Mouse (Mus musculus): ENCODE data around the gene Tbc1d10a.
A peak's percentile ranks its signal among the peaks of the same experiment; 100 is the strongest.

The Tbc1d10a gene

GRCm38 (mm10) chr11:4186486-4187317 lies at the start of gene Tbc1d10a:
Gene Tbc1d10a, plus strand, starts transcription at chr11:4186789.
- peak; percentile 99 for DNase-seq

GRCm38 (mm10) chr11:4138964-4139363 lies 47.6 kb upstream of the Tbc1d10a start:
- no peak for DNase-seq

GRCm38 (mm10) chr11:4141505-4141904 lies 45.1 kb upstream of the Tbc1d10a start:
- no peak for DNase-seq

GRCm38 (mm10) chr11:4142352-4142751 lies 44.2 kb upstream of the Tbc1d10a start:
- DNase-seq, result no peak

GRCm38 (mm10) chr11:4143281-4144062 lies 43.1 kb upstream of the Tbc1d10a start:
- no peak for DNase-seq

- no peak for DNase-seq
Observed at GRCm38 (mm10) chr11:4146381-4146780, 40.2 kb upstream of the Tbc1d10a start.

- DNase-seq, result no peak
Observed at GRCm38 (mm10) chr11:4147098-4147497, 39.5 kb upstream of the Tbc1d10a start.

GRCm38 (mm10) chr11:4148120-4148519 lies 38.5 kb upstream of the Tbc1d10a start:
- no peak for DNase-seq

GRCm38 (mm10) chr11:4148536-4149156 lies 37.9 kb upstream of the Tbc1d10a start:
- no peak for DNase-seq

GRCm38 (mm10) chr11:4149886-4150285 lies 36.7 kb upstream of the Tbc1d10a start:
- no peak for DNase-seq

- DNase-seq, result no peak
Observed at GRCm38 (mm10) chr11:4153694-4154093, 32.9 kb upstream of the Tbc1d10a start.

GRCm38 (mm10) chr11:4155641-4156040 lies 30.9 kb upstream of the Tbc1d10a start:
- DNase-seq, result no peak

- no peak for DNase-seq
Observed at GRCm38 (mm10) chr11:4158676-4159075, 27.9 kb upstream of the Tbc1d10a start.

- DNase-seq, result peak; percentile 96
Observed at GRCm38 (mm10) chr11:4159808-4160708, 26.5 kb upstream of the Tbc1d10a start, which contains the start of the genes Ccdc157 and Sf3a1. Gene Ccdc157, minus strand, starts transcription at chr11:4160293. Gene Sf3a1, plus strand, starts transcription at chr11:4160350.

GRCm38 (mm10) chr11:4160758-4161480 lies 25.7 kb upstream of the Tbc1d10a start:
- no peak for DNase-seq

GRCm38 (mm10) chr11:4164701-4165100 lies 21.9 kb upstream of the Tbc1d10a start:
- no peak for DNase-seq

- no peak for DNase-seq
Observed at GRCm38 (mm10) chr11:4166467-4167090, 20.0 kb upstream of the Tbc1d10a start.

GRCm38 (mm10) chr11:4174586-4174985 lies 12.0 kb upstream of the Tbc1d10a start:
- DNase-seq, result no peak

- DNase-seq, result no peak
Observed at GRCm38 (mm10) chr11:4177716-4178115, 8.9 kb upstream of the Tbc1d10a start.

GRCm38 (mm10) chr11:4182061-4182460 lies 4.5 kb upstream of the Tbc1d10a start:
- DNase-seq, result no peak

GRCm38 (mm10) chr11:4183511-4183910 lies 3.1 kb upstream of the Tbc1d10a start:
- DNase-seq, result no peak
